Comparison of ENCODE assay signal across 14 mouse cellular contexts in genomic region chr3:132945669-132946068, GRCm38 (mm10). TPM values are rescaled to one million over a fixed set of nuclear protein-coding genes. Genes with fewer than 3 reads are reported as not detected.
"Had no signal": no experiment of that assay in that cellular context is flagged by ENCODE, and none has a peak within 500 bp of the region (broad histone marks: within the 10 kb centered on the region; RNA-seq: fewer than 3 reads in every experiment).

No protein-coding gene starts in this region.

- DNase-seq: liver; liver, embryonic 13.5 days; liver, postnatal 0 days; right cerebral cortex, adult 18-20 months; right cerebral cortex, postnatal 25 days; thymus, postnatal 36 days had no signal

- H3K36me3 ChIP-seq: intestine, embryonic 15.5 days; limb, embryonic 12.5 days; liver, embryonic 13.5 days; midbrain, embryonic 12.5 days; neural tube, embryonic 15.5 days had no signal

- ATAC-seq: hindbrain, postnatal 0 days; intestine, embryonic 15.5 days; liver, postnatal 0 days had no signal

- H3K27ac ChIP-seq: hindbrain, postnatal 0 days; intestine, embryonic 15.5 days; limb, embryonic 12.5 days; liver, embryonic 13.5 days; macrophage; midbrain, embryonic 12.5 days; neural tube, embryonic 15.5 days had no signal

- H3K4me3 ChIP-seq: intestine, embryonic 15.5 days; limb, embryonic 12.5 days; liver, embryonic 13.5 days; megakaryocyte, embryonic 14.5 days; midbrain, embryonic 12.5 days; myocyte; neural tube, embryonic 15.5 days had no signal

RNA-seq across cellular contexts. Expression of gene Npnt, which starts 4.4 kb away (rescaled TPM):
- polyA plus RNA-seq: macrophage had no signal
